Mouse (Mus musculus): ENCODE measurements around the gene Pgrmc1. TPM values are rescaled to one million over a fixed set of nuclear protein-coding genes. Genes with fewer than 3 reads are reported as not detected.
A peak's percentile ranks its signal among the peaks of the same experiment; 100 is the strongest.

The Pgrmc1 gene
- total and polyA plus RNA-seq, 3 experiments, result 54.4 to 107 (median 88.4) TPM

GRCm38 (mm10) chrX:36640046-36640445 lies 42.0 kb downstream of the Pgrmc1 start:
- Histone ChIP-seq H3K36me3 (replicated peaks) (no peaks in the 10 kb centered on the region), H3K4me1 (ENCODE audit: insufficient read depth, low read depth, low read length) (peaks cover 9% of the 10 kb centered on the region), H3K4me3 (ENCODE audit: low read depth, low read length) (no peak overlapping the region), H3K27me3 (ENCODE audit: insufficient read depth, low read length) (no peaks in the 10 kb centered on the region), H3K9me3 (replicated peaks) (no peaks in the 10 kb centered on the region)
- TF ChIP-seq GATA1 (IDR thresholded peaks at IDR 0.05; ENCODE audit: borderline replicate concordance, low read length), result no peak
- no peak for TF ChIP-seq POLR2AphosphoS5 (IDR thresholded peaks at IDR 0.05; ENCODE audit: insufficient replicate concordance, low read depth, low read length)
- no peak for TF ChIP-seq GATA2 (IDR thresholded peaks at IDR 0.05; ENCODE audit: borderline replicate concordance, low read depth, low read length)
- no peak for TF ChIP-seq TAL1 (conservative IDR thresholded peaks at IDR 0.05; ENCODE audit: low read depth, low read length)
- TF ChIP-seq CTCF (IDR thresholded peaks at IDR 0.05; ENCODE audit: low read depth, low read length), result no peak
- no peak for DNase-seq (ENCODE audit: low spot score)
- no peak for ATAC-seq (ENCODE audit: extremely low read depth, insufficient number of reproducible peaks, low FRiP score, poor library complexity, severe bottlenecking)

DNA sequence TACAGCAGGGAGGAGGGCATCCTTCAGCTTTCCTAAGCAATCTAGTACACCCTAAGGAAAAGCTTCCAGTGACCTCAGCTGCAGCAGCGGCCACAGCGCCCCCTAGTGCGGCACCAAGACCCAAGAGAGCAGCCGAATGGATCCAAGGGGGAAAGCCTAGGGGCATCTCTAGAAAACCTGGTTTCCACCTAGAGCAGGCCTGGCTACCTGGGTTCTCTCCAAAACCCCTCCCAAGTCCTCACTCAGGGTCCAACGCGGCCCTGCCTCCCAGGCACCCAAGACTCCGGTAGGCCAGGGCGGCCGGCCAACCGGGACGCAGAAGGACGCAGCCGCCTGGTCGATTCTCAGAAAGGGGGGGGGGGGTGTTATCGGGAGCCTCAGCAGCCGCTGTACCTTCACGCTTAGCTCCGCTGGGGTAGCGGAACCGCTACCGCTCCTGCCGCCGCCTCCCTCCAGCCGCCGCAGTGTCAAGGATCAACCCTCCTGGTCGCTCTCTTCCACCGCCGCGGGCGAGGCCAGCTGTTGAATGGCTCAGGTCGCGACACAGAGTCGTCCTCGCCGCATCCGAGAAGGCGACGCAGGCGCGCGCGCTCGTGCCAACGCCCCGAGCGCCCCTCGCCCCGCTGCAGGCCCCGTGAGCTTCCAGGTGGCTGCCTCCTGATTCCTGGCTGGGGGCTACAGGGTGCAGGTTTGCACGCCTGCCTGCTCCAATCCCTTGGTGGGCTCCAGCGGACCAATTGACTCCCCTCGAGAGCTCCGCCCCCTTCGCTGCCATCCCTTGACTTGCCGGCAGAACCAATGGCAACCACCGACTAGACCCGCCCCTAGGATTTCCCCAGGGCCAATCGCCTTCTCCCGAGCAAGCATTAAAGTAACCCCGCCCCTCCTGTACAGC lies 46.9 kb downstream of the Pgrmc1 start, which contains the start of gene Akap17b:
Akap17b (minus strand) TSS at position 739 of the 895 bp plus-strand sequence.
- no peak for TF ChIP-seq GATA2 (IDR thresholded peaks at IDR 0.05; ENCODE audit: borderline replicate concordance, low read depth, low read length)
- no peak for TF ChIP-seq POLR2AphosphoS5 (IDR thresholded peaks at IDR 0.05; ENCODE audit: insufficient replicate concordance, low read depth, low read length)
- no peak for TF ChIP-seq GATA1 (IDR thresholded peaks at IDR 0.05; ENCODE audit: borderline replicate concordance, low read length)
- peak; percentile 42; the same call in 1 of the 2 replicates for TF ChIP-seq CTCF (IDR thresholded peaks at IDR 0.05; ENCODE audit: low read depth, low read length)
- H3K36me3 ChIP-seq (replicated peaks), result no peaks in the 10 kb centered on the region
- H3K9me3 ChIP-seq (replicated peaks), result no peaks in the 10 kb centered on the region
- DNase-seq (ENCODE audit: low spot score) (peak; percentile 81), ATAC-seq (ENCODE audit: extremely low read depth, insufficient number of reproducible peaks, low FRiP score, poor library complexity, severe bottlenecking) (peak; percentile 96)
- H3K27me3 ChIP-seq (ENCODE audit: insufficient read depth, low read length), result no peaks in the 10 kb centered on the region
- peak within 1 kb of the TSS; percentile 76 for H3K4me3 ChIP-seq (ENCODE audit: low read depth, low read length)
- H3K4me1 ChIP-seq (ENCODE audit: insufficient read depth, low read depth, low read length), result peaks cover 9% of the 10 kb centered on the region

Other genes starting within 250 kb of the Pgrmc1 start
- gene Gm6268, start 196.9 kb upstream of the Pgrmc1 start, total RNA-seq (2014; fragmentation: Nextera tagmentation), result not detected in 2 replicates
- 0.23 TPM in 1 of 2 replicates, not detected in the other for gene Gm6268, start 196.9 kb upstream of the Pgrmc1 start, total RNA-seq (2017)
- not detected in 2 replicates for gene Gm6268, start 196.9 kb upstream of the Pgrmc1 start, polyA plus RNA-seq (2012)
- gene Gm14569, start 106.4 kb upstream of the Pgrmc1 start, total RNA-seq (2014; fragmentation: Nextera tagmentation), result not detected in 2 replicates
- gene Gm14569, start 106.4 kb upstream of the Pgrmc1 start, total RNA-seq (2017), result 0.11 TPM in 1 of 2 replicates, not detected in the other
- not detected in 2 replicates for gene Gm14569, start 106.4 kb upstream of the Pgrmc1 start, polyA plus RNA-seq (2012)
- gene Akap17b, start 47.2 kb downstream of the Pgrmc1 start, total RNA-seq (2014; fragmentation: Nextera tagmentation), result 8.5 and 10.9 TPM in 2 replicates
- gene Akap17b, start 47.2 kb downstream of the Pgrmc1 start, total RNA-seq (2017), result 5.9 and 6.3 TPM in 2 replicates
- 0.53 and 0.57 TPM in 2 replicates for gene Akap17b, start 47.2 kb downstream of the Pgrmc1 start, polyA plus RNA-seq (2012)
- 0.75 TPM in 1 of 2 replicates, not detected in the other for gene Slc25a43, start 145.5 kb downstream of the Pgrmc1 start, total RNA-seq (2014; fragmentation: Nextera tagmentation)
- not detected in 2 replicates for gene Slc25a43, start 145.5 kb downstream of the Pgrmc1 start, total RNA-seq (2017)
- gene Slc25a43, start 145.5 kb downstream of the Pgrmc1 start, polyA plus RNA-seq (2012), result 0.06 TPM in 1 of 2 replicates, not detected in the other
- gene Slc25a5, start 197.4 kb downstream of the Pgrmc1 start, total RNA-seq (2014; fragmentation: Nextera tagmentation), result 364 and 370 TPM in 2 replicates
- 745 and 825 TPM in 2 replicates for gene Slc25a5, start 197.4 kb downstream of the Pgrmc1 start, total RNA-seq (2017)
- gene Slc25a5, start 197.4 kb downstream of the Pgrmc1 start, polyA plus RNA-seq (2012), result 30.0 and 36.2 TPM in 2 replicates

All from G1E (cell line).